Mouse (Mus musculus) midbrain, embryonic 16.5 days (tissue): ENCODE data around the gene Gp2. TPM values are rescaled to one million over a fixed set of nuclear protein-coding genes. Genes with fewer than 3 reads are reported as not detected.
A peak's percentile ranks its signal among the peaks of the same experiment; 100 is the strongest.

Experiments
- ATAC-seq: fragments of 200-750 bp; cut with Nextera tagmentation; 2 replicates; pipeline ENCODE4 v1.8.0; 2017; ENCODE audit warnings: moderate TSS enrichment
- H3K27ac ChIP-seq: fragments of 300-500 bp; sonication (generic); 2 replicates; pipeline ENCODE4 v1.5.1; 2014; ENCODE audit warnings: mild to moderate bottlenecking, low read length, mixed read lengths
- H3K27me3 ChIP-seq: fragments of 300-500 bp; sonication (generic); 2 replicates; pipeline ENCODE4 v1.6.1; 2014; ENCODE audit warnings: low read depth, low read length, mixed read lengths; ENCODE audit not compliant: control insufficient read depth, insufficient read depth
- H3K36me3 ChIP-seq: fragments of 300-500 bp; sonication (generic); 2 replicates; pipeline ENCODE4 v1.6.1; 2014; ENCODE audit warnings: mild to moderate bottlenecking, low read length, moderate library complexity, mixed read lengths; ENCODE audit not compliant: control insufficient read depth, insufficient read depth
- H3K4me1 ChIP-seq: fragments of 300-500 bp; sonication (generic); 2 replicates; pipeline ENCODE4 v1.6.1; 2014; ENCODE audit warnings: mild to moderate bottlenecking, low read length, mixed read lengths; ENCODE audit not compliant: control insufficient read depth, insufficient read depth
- H3K4me2 ChIP-seq: fragments of 300-500 bp; sonication (generic); 2 replicates; pipeline ENCODE4 v1.6.1; 2014; ENCODE audit warnings: mild to moderate bottlenecking, low read length, mixed read lengths
- H3K4me3 ChIP-seq: fragments of 300-500 bp; sonication (generic); 2 replicates; pipeline ENCODE4 v1.5.1; 2014; ENCODE audit warnings: low read depth, mild to moderate bottlenecking, low read length, moderate library complexity, mixed read lengths
- H3K9ac ChIP-seq: fragments of 300-500 bp; sonication (generic); 2 replicates; pipeline ENCODE4 v1.6.1; 2014; ENCODE audit warnings: low read depth, low read length, mixed read lengths
- H3K9me3 ChIP-seq: fragments of 300-500 bp; sonication (generic); replicated peaks from 2 replicates; pipeline ENCODE4 v1.6.1; 2014; ENCODE audit warnings: mild to moderate bottlenecking, low read length, mixed read lengths; ENCODE audit not compliant: control insufficient read depth, poor library complexity, severe bottlenecking
- WGBS: fragments of 180-500 bp; shearing (Covaris S2); extraction: QIAGEN DNeasy Blood & Tissue Kit; methylation state at CpG from one replicate; pipeline ENCODE4 v1.1.7; 2014; 5-methylcytosine and 5-hydroxymethylcytosine counted together
- polyA plus RNA-seq: library from polyadenylated mRNA; unstranded; fragments of >200 nt; fragmentation: Nextera tagmentation; extraction: Ambion mirVana; gene quantifications from 2 replicates; pipeline ENCODE4 v1.2.1, GENCODE M21; 2015

The Gp2 gene
- polyA plus RNA-seq, 1 experiment from 2014 or later: not detected

DNA sequence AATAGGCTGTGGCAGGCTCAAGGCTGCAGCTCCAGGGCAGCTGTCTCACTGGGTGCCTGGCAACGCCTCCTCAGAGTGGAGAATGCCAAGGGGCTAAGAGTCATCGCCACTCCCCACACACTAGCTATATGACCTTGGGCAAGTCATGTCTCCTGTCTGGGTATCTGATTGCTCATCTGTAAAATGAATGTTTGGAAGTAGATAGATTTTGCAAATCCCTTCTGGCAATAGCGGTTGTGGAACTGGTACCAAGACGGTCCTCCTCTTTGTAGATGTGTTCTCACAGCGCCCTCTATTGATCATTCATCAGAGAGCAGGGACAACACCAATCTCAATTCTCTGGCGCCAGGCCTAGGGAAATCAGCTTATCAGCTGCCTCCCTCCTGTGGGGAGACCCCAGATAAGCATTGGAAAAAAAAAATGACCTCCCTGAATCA is 31.9 kb downstream of the Gp2 start:
- ATAC-seq: peak; percentile 87
- Histone ChIP-seq H3K9ac (no peak overlapping the region), H3K27me3 (no peaks in the 10 kb centered on the region; the same call in 1 of the 2 replicates), H3K4me3 (no peak overlapping the region), H3K27ac (no peak overlapping the region), H3K4me1 (no peaks in the 10 kb centered on the region), H3K36me3 (no peaks in the 10 kb centered on the region), H3K9me3 (no peaks in the 10 kb centered on the region), H3K4me2 (no peak overlapping the region)
- 11% methylated on average over 6 of the region's 6 CpGs for WGBS

DNA sequence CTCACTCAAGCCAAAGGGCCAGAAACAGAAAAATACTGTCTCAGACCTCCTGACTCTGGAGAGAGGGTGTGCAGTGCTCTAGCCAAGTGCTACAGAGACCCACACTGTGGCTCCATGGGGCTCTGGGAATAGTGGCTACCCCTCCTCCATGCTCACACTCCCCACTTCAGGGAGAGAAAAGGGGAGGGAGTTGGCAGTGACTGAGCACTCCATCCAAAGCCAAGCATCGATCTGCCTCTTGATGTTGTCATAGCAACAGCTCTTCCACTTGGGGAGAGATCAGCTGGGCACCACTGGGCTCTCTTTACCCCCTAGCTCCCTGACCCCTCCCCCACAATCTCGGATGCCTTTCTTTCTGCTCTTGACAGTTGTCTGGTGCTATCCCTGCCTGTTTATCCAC is 38.4 kb downstream of the Gp2 start:
- H3K27ac ChIP-seq: peak overlapping the region; percentile 64
- 0% methylated on average over 2 of the region's 2 CpGs for WGBS

DNA sequence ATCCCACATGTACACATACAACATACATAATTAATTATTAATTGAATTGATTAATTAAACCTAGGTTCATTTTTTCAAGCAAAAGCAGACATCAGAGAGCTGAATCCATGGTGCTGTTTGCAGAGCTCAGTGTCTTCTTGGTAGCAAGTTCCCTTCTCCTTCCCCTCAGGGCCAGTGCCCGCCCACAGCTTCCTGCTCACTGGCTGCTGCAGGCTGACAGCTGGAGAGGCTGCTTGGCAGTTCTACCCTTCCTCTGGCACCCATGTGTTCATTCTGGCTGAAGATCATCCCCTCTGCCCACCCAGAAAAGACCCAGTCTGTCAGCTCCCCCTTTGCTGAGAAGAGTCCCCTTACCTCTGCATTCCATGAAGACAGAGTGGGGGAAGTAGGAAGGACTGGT is 40.6 kb downstream of the Gp2 start:
- Histone ChIP-seq H3K4me1 (peaks cover 7% of the 10 kb centered on the region), H3K9me3 (no peaks in the 10 kb centered on the region), H3K27ac (no peak overlapping the region), H3K4me3 (no peak overlapping the region), H3K36me3 (no peaks in the 10 kb centered on the region), H3K4me2 (no peak overlapping the region), H3K9ac (no peak overlapping the region), H3K27me3 (no peaks in the 10 kb centered on the region)
- WGBS: 83% methylated on average over 1 of the region's 1 CpGs
- no peak for ATAC-seq

More for the DNA sequence above, 38.4 kb downstream of the Gp2 start:
- H3K27me3 ChIP-seq: no peaks in the 10 kb centered on the region
- no peaks in the 10 kb centered on the region for H3K9me3 ChIP-seq
- ATAC-seq: peak; percentile 94
- H3K9ac ChIP-seq: no peak overlapping the region
- H3K36me3 ChIP-seq: no peaks in the 10 kb centered on the region
- H3K4me1 ChIP-seq: peaks cover 7% of the 10 kb centered on the region
- no peak overlapping the region for H3K4me2 ChIP-seq
- H3K4me3 ChIP-seq: no peak overlapping the region

DNA sequence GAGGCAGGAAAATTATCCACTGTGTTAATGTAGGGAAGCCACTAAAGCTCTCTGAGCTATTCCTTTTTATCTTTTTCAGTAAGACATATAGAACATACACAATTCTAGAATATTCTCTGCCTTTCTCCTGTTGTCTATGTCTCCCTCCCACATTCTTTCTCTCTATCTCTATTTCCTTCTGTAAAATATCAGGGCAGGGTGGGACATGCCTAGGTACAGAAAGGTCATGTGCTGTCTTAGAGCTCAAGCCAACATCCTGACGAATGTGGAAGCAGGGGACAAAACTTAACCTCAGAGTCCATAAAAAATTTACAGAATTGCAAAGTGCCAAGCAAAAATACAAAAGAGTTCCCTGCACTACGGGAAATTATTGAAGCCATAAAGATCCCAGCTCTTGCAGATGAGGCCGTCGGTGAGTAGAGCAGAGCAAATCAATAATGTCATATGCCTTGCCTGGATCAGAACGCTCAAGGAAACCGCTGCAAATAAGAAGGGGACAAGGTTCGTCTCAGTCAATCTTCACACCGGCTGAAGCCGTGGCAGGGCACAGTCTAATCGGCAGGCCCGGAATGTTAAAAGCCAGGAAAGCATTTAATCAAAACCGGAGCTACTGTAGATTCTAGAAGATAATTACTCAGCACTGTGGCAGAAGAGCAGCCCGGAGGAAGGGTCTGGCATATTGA is 64.9 kb downstream of the Gp2 start:
- Histone ChIP-seq H3K36me3 (no peaks in the 10 kb centered on the region), H3K4me3 (no peak overlapping the region), H3K9ac (no peak overlapping the region), H3K4me1 (no peaks in the 10 kb centered on the region; the same call in 1 of the 2 replicates), H3K27me3 (no peaks in the 10 kb centered on the region), H3K4me2 (no peak overlapping the region), H3K27ac (no peak overlapping the region), H3K9me3 (no peaks in the 10 kb centered on the region)
- no peak for ATAC-seq
- 67% methylated on average over 13 of the region's 13 CpGs for WGBS

Other genes starting within 250 kb of the Gp2 start
- not detected in 2 replicates for gene Umod, start 20.0 kb upstream of the Gp2 start, polyA plus RNA-seq
- 0.18 TPM in 1 of 2 replicates, not detected in the other for gene Acsm5, start 60.2 kb upstream of the Gp2 start, polyA plus RNA-seq
- 0.08 and 0.10 TPM in 2 replicates for gene Pdilt, start 64.2 kb upstream of the Gp2 start, polyA plus RNA-seq
- not detected in 2 replicates for gene Acsm2, start 95.1 kb upstream of the Gp2 start, polyA plus RNA-seq
- not detected in 2 replicates for gene Acsm1, start 147.7 kb upstream of the Gp2 start, polyA plus RNA-seq
- not detected in 2 replicates for gene Acsm4, start 230.7 kb upstream of the Gp2 start, polyA plus RNA-seq